In the genomic region with DNA sequence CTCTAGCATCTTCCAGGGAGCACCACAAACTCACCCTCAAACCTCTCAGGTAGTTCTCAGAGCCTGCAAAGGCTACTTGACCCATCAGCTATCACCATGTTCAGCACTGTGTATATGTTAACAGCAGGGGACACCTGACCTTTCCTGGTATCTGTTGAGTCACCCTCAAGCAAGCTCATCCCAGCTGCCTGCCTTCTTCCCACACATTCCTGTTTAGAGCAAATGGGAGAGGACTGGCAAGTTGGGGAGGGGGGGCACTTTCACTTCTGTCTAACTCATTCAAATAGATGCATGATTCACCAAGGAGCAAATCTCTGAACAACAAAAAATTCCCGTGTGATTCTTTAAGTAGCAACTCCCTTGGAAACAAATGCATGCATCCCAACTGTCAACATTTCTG, we compare ENCODE assay signal across 15 mouse cellular contexts. TPM values are rescaled to one million over a fixed set of nuclear protein-coding genes. Genes with fewer than 3 reads are reported as not detected.
DNase-seq lines count a peak whose midpoint lies in the region; ATAC-seq and TF ChIP-seq lines count a peak whose summit lies in the region.
"Had no signal": no experiment of that assay in that cellular context is flagged by ENCODE, and none has a peak within 500 bp of the region (broad histone marks: within the 10 kb centered on the region; RNA-seq: fewer than 3 reads in every experiment).

No protein-coding gene starts in this region.

- no peak overlapping the region for H3K4me3 ChIP-seq in embryonic facial prominence, embryonic 13.5 days
- no peak overlapping the region for H3K4me3 ChIP-seq in embryonic facial prominence, embryonic 10.5 days
- no peak overlapping the region for H3K4me3 ChIP-seq in hindbrain, embryonic 12.5 days
- H3K4me3 ChIP-seq in hindbrain, embryonic 10.5 days: no peak overlapping the region
- H3K4me3 ChIP-seq in midbrain, embryonic 11.5 days (ENCODE audit: low read depth, low read length): no peak overlapping the region
- H3K4me3 ChIP-seq in midbrain, embryonic 13.5 days (replicated peaks): no peak overlapping the region
- H3K4me3 ChIP-seq in myocyte: no peak overlapping the region
- H3K4me3 ChIP-seq: erythroblast, embryonic 14.5 days; limb, embryonic 12.5 days had no signal

- H3K4me2 ChIP-seq in embryonic facial prominence, embryonic 13.5 days: no peak overlapping the region; the same call in 1 of the 2 replicates
- 0 out of 2 replicates have a peak overlapping the region, but pooled peaks have one; percentile 11 for H3K4me2 ChIP-seq in hindbrain, embryonic 12.5 days (replicated peaks)
- H3K4me2 ChIP-seq in midbrain, embryonic 11.5 days: no peak overlapping the region
- H3K4me2 ChIP-seq in midbrain, embryonic 13.5 days (replicated peaks): no peak overlapping the region
- peak overlapping the region; percentile 40 for H3K4me2 ChIP-seq in myocyte (ENCODE audit: low read depth)

- peaks cover 60% of the 10 kb centered on the region for H3K4me1 ChIP-seq in embryonic facial prominence, embryonic 13.5 days
- peaks cover 69% of the 10 kb centered on the region for H3K4me1 ChIP-seq in embryonic facial prominence, embryonic 10.5 days
- peaks cover 32% of the 10 kb centered on the region for H3K4me1 ChIP-seq in hindbrain, embryonic 12.5 days
- H3K4me1 ChIP-seq in hindbrain, embryonic 10.5 days (replicated peaks): peaks cover 60% of the 10 kb centered on the region
- H3K4me1 ChIP-seq in midbrain, embryonic 11.5 days (ENCODE audit: control insufficient read depth, insufficient read depth, low read length): peaks cover 23% of the 10 kb centered on the region
- peaks cover 51% of the 10 kb centered on the region for H3K4me1 ChIP-seq in midbrain, embryonic 13.5 days (replicated peaks)

- no peak for TF ChIP-seq POLR2A in myocyte (IDR thresholded peaks at IDR 0.05; ENCODE audit: insufficient read length, low read depth)

- peaks cover 38% of the 10 kb centered on the region for H3K79me2 ChIP-seq in myocyte (ENCODE audit: control insufficient read depth, insufficient read depth)

- H3K9ac ChIP-seq in embryonic facial prominence, embryonic 13.5 days: 0 out of 2 replicates have a peak overlapping the region, but pooled peaks have one; percentile 32
- no peak overlapping the region for H3K9ac ChIP-seq in hindbrain, embryonic 12.5 days
- H3K9ac ChIP-seq in midbrain, embryonic 11.5 days (ENCODE audit: low read length): no peak overlapping the region
- H3K9ac ChIP-seq in midbrain, embryonic 13.5 days (replicated peaks): no peak overlapping the region
- H3K9ac ChIP-seq: limb, embryonic 12.5 days had no signal

- no peak overlapping the region for H3K27ac ChIP-seq in embryonic facial prominence, embryonic 13.5 days
- H3K27ac ChIP-seq in embryonic facial prominence, embryonic 10.5 days (replicated peaks): no peak overlapping the region
- no peak overlapping the region for H3K27ac ChIP-seq in hindbrain, embryonic 12.5 days
- H3K27ac ChIP-seq in hindbrain, embryonic 10.5 days: no peak overlapping the region
- H3K27ac ChIP-seq in midbrain, embryonic 11.5 days (ENCODE audit: low read depth, low read length): no peak overlapping the region
- no peak overlapping the region for H3K27ac ChIP-seq in midbrain, embryonic 13.5 days
- H3K27ac ChIP-seq: kidney, postnatal 0 days; limb, embryonic 12.5 days had no signal

- peaks cover 15% of the 10 kb centered on the region for H3K36me3 ChIP-seq in embryonic facial prominence, embryonic 13.5 days
- H3K36me3 ChIP-seq in embryonic facial prominence, embryonic 10.5 days (replicated peaks): peaks cover 30% of the 10 kb centered on the region
- H3K36me3 ChIP-seq in hindbrain, embryonic 12.5 days: peaks cover 12% of the 10 kb centered on the region
- H3K36me3 ChIP-seq in hindbrain, embryonic 10.5 days: peaks cover 25% of the 10 kb centered on the region
- H3K36me3 ChIP-seq in midbrain, embryonic 11.5 days (ENCODE audit: control insufficient read depth, insufficient read depth, low read length): peaks cover 6% of the 10 kb centered on the region; the same call in 1 of the 2 replicates
- peaks cover 11% of the 10 kb centered on the region for H3K36me3 ChIP-seq in midbrain, embryonic 13.5 days
- no peaks in the 10 kb centered on the region for H3K36me3 ChIP-seq in myocyte (ENCODE audit: control insufficient read depth, insufficient read depth)

- no peak overlapping the region for H3ac ChIP-seq in myocyte (ENCODE audit: control insufficient read depth, insufficient read length)

- ATAC-seq in embryonic facial prominence, embryonic 13.5 days (ENCODE audit: insufficient number of reproducible peaks, insufficient read depth, low FRiP score, low TSS enrichment, low read depth): no peak
- no peak for ATAC-seq in hindbrain, embryonic 12.5 days (ENCODE audit: low FRiP score)
- no peak for ATAC-seq in midbrain, embryonic 11.5 days (ENCODE audit: low FRiP score)
- ATAC-seq in midbrain, embryonic 13.5 days: no peak
- ATAC-seq: activated CD4-positive, CD25-positive, alpha-beta regulatory T cell, adult 4 months; inflammation-experienced regulatory T-cells, adult 6 months had no signal

- H3K9me3 ChIP-seq in embryonic facial prominence, embryonic 13.5 days: no peaks in the 10 kb centered on the region
- H3K9me3 ChIP-seq in embryonic facial prominence, embryonic 10.5 days: no peaks in the 10 kb centered on the region
- H3K9me3 ChIP-seq in hindbrain, embryonic 12.5 days (replicated peaks): no peaks in the 10 kb centered on the region
- H3K9me3 ChIP-seq in hindbrain, embryonic 10.5 days: no peaks in the 10 kb centered on the region
- no peaks in the 10 kb centered on the region for H3K9me3 ChIP-seq in midbrain, embryonic 11.5 days (ENCODE audit: control insufficient read depth, low read length)
- H3K9me3 ChIP-seq in midbrain, embryonic 13.5 days: no peaks in the 10 kb centered on the region
- H3K9me3 ChIP-seq: G1E; limb, embryonic 12.5 days had no signal

- H3K27me3 ChIP-seq in embryonic facial prominence, embryonic 13.5 days: no peaks in the 10 kb centered on the region
- H3K27me3 ChIP-seq in embryonic facial prominence, embryonic 10.5 days (replicated peaks; ENCODE audit: low read depth, poor library complexity, severe bottlenecking): no peaks in the 10 kb centered on the region
- no peaks in the 10 kb centered on the region for H3K27me3 ChIP-seq in hindbrain, embryonic 12.5 days
- no peaks in the 10 kb centered on the region for H3K27me3 ChIP-seq in hindbrain, embryonic 10.5 days (ENCODE audit: insufficient read depth, poor library complexity, severe bottlenecking)
- H3K27me3 ChIP-seq in midbrain, embryonic 11.5 days (ENCODE audit: control insufficient read depth, insufficient read depth, low read length): no peaks in the 10 kb centered on the region
- H3K27me3 ChIP-seq in midbrain, embryonic 13.5 days: no peaks in the 10 kb centered on the region
- H3K27me3 ChIP-seq in myocyte (ENCODE audit: control insufficient read depth, insufficient read depth, insufficient read length): no peaks in the 10 kb centered on the region
- H3K27me3 ChIP-seq: limb, embryonic 12.5 days had no signal

- no peak for DNase-seq in embryonic facial prominence, embryonic 10.5 days (ENCODE audit: low spot score)
- DNase-seq in hindbrain, embryonic 10.5 days (ENCODE audit: low spot score): no peak
- DNase-seq in midbrain, embryonic 11.5 days (ENCODE audit: low spot score, missing footprints): peak; percentile 56
- no peak for DNase-seq in frontal cortex, postnatal 36 days (ENCODE audit: low spot score in 2 of 2)
- DNase-seq: cerebellum, adult 18-20 months had no signal

- 72% methylated on average over 1 of the region's 1 CpGs for WGBS in embryonic facial prominence, embryonic 13.5 days
- 82% methylated on average over 1 of the region's 1 CpGs for WGBS in embryonic facial prominence, embryonic 10.5 days
- WGBS in hindbrain, embryonic 12.5 days: 71% methylated on average over 1 of the region's 1 CpGs
- WGBS in hindbrain, embryonic 10.5 days: 70% methylated on average over 1 of the region's 1 CpGs
- 68% methylated on average over 1 of the region's 1 CpGs for WGBS in midbrain, embryonic 11.5 days
- WGBS in midbrain, embryonic 13.5 days: 63% methylated on average over 1 of the region's 1 CpGs

TF ChIP-seq in myocyte, 11 proteins besides CTCF, POLR2A, EP300 and RAD21:
- peak in 1 of 3 experiments; percentile 59 for TF ChIP-seq MYOG (IDR thresholded peaks at IDR 0.05; ENCODE audit: control insufficient read depth in 1 of 3, insufficient read depth in 1 of 3, insufficient read length in 2 of 3, low read depth in 2 of 3)
- no peak for TF ChIP-seq TCF12 (IDR thresholded peaks at IDR 0.05; ENCODE audit: insufficient read depth, poor library complexity, severe bottlenecking)
- TF ChIP-seq POLR2AphosphoS2 (IDR thresholded peaks at IDR 0.05; ENCODE audit: insufficient read length, low read depth): no peak
- peak in 2 of 3 experiments; percentile 23 to 77 for TF ChIP-seq MYOD1 (IDR thresholded peaks at IDR 0.05; ENCODE audit: control insufficient read depth in 1 of 3, insufficient read length in 2 of 3, low read depth in 2 of 3)

RNA-seq across cellular contexts. Expression of gene Cep68, which starts 2.6 kb away (rescaled TPM):
- 39.0 and 39.1 TPM in 2 replicates for polyA plus RNA-seq in embryonic facial prominence, embryonic 13.5 days (2015; fragmentation: Nextera tagmentation; extraction: Ambion mirVana)
- 43.6 and 46.9 TPM in 2 replicates for polyA plus RNA-seq in embryonic facial prominence, embryonic 10.5 days (2016; fragmentation: Nextera tagmentation; extraction: Ambion mirVana)
- polyA plus RNA-seq in hindbrain, embryonic 12.5 days (2016; fragmentation: Nextera tagmentation; extraction: Ambion mirVana): 34.1 and 35.9 TPM in 2 replicates
- polyA plus RNA-seq in hindbrain, embryonic 10.5 days (2016; fragmentation: Nextera tagmentation; extraction: Ambion mirVana): 34.1 and 39.3 TPM in 2 replicates
- 29.4 TPM in 2 replicates for polyA plus RNA-seq in midbrain, embryonic 11.5 days (2014; fragmentation: Nextera tagmentation; extraction: Ambion mirVana)
- polyA plus RNA-seq in midbrain, embryonic 13.5 days (2015; fragmentation: Nextera tagmentation; extraction: Ambion mirVana): 26.5 and 27.9 TPM in 2 replicates
- 9.3 TPM for polyA plus RNA-seq in myocyte (2012; fragmentation: generic; extraction: Trizol)

RNA-seq across cellular contexts. Expression of gene Rab1a, which starts 45.4 kb away (rescaled TPM):
- polyA plus RNA-seq in embryonic facial prominence, embryonic 13.5 days (2015; fragmentation: Nextera tagmentation; extraction: Ambion mirVana): 251 and 290 TPM in 2 replicates
- polyA plus RNA-seq in embryonic facial prominence, embryonic 10.5 days (2016; fragmentation: Nextera tagmentation; extraction: Ambion mirVana): 198 and 205 TPM in 2 replicates
- polyA plus RNA-seq in hindbrain, embryonic 12.5 days (2016; fragmentation: Nextera tagmentation; extraction: Ambion mirVana): 271 and 302 TPM in 2 replicates
- 208 and 216 TPM in 2 replicates for polyA plus RNA-seq in hindbrain, embryonic 10.5 days (2016; fragmentation: Nextera tagmentation; extraction: Ambion mirVana)
- polyA plus RNA-seq in midbrain, embryonic 11.5 days (2014; fragmentation: Nextera tagmentation; extraction: Ambion mirVana): 248 and 272 TPM in 2 replicates
- 289 and 306 TPM in 2 replicates for polyA plus RNA-seq in midbrain, embryonic 13.5 days (2015; fragmentation: Nextera tagmentation; extraction: Ambion mirVana)
- polyA plus RNA-seq in myocyte (2012; fragmentation: generic; extraction: Trizol): 107 TPM

Comparison
In these comparisons a context has a peak if more than half of its experiments do, and no peak if none do; other contexts are left out.
1. H3K4me2 ChIP-seq: peak in hindbrain, embryonic 12.5 days (single experiment) and myocyte (single experiment); none in embryonic facial prominence, embryonic 13.5 days (single experiment), midbrain, embryonic 11.5 days (single experiment) and midbrain, embryonic 13.5 days (single experiment).